Mouse (Mus musculus): Measurements from ENCODE around the gene Lrmda. TPM values are rescaled to one million over a fixed set of nuclear protein-coding genes. Genes with fewer than 3 reads are reported as not detected.

The Lrmda gene
- polyA plus RNA-seq, 1 experiment from 2014 or later = 0.80 TPM

GRCm38 (mm10) chr14:22179761-22180160, 160.2 kb downstream of the Lrmda start:
- no peaks in the 10 kb centered on the region for H3K9me3 ChIP-seq (ENCODE audit: control insufficient read depth, low read length)
- no peak overlapping the region for H3K4me3 ChIP-seq (ENCODE audit: low read length)
- no peak overlapping the region for H3K9ac ChIP-seq (ENCODE audit: low read depth, low read length)
- ATAC-seq = no peak
- 71% methylated on average over 2 of the region's 2 CpGs for WGBS
- H3K36me3 ChIP-seq (ENCODE audit: control insufficient read depth, insufficient read depth, low read length) = no peaks in the 10 kb centered on the region
- no peak overlapping the region for H3K27ac ChIP-seq (ENCODE audit: low read depth, low read length)
- no peak overlapping the region for H3K4me2 ChIP-seq (ENCODE audit: low read length)
- no peaks in the 10 kb centered on the region; the same call in none of the 2 replicates for H3K4me1 ChIP-seq (ENCODE audit: control insufficient read depth, insufficient read depth, low read depth, low read length)
- H3K27me3 ChIP-seq (replicated peaks; ENCODE audit: control insufficient read depth, insufficient read depth, low read length) = no peaks in the 10 kb centered on the region

GRCm38 (mm10) chr14:22181508-22181907, 162.0 kb downstream of the Lrmda start:
- no peak overlapping the region for H3K27ac ChIP-seq (ENCODE audit: low read depth, low read length)
- H3K27me3 ChIP-seq (replicated peaks; ENCODE audit: control insufficient read depth, insufficient read depth, low read length) = no peaks in the 10 kb centered on the region
- WGBS = 94% methylated on average over 6 of the region's 6 CpGs
- ATAC-seq = no peak
- no peaks in the 10 kb centered on the region for H3K9me3 ChIP-seq (ENCODE audit: control insufficient read depth, low read length)
- H3K4me1 ChIP-seq (ENCODE audit: control insufficient read depth, insufficient read depth, low read depth, low read length) = no peaks in the 10 kb centered on the region
- no peak overlapping the region for H3K4me2 ChIP-seq (ENCODE audit: low read length)
- no peak overlapping the region for H3K9ac ChIP-seq (ENCODE audit: low read depth, low read length)
- H3K36me3 ChIP-seq (ENCODE audit: control insufficient read depth, insufficient read depth, low read length) = no peaks in the 10 kb centered on the region
- no peak overlapping the region for H3K4me3 ChIP-seq (ENCODE audit: low read length)

GRCm38 (mm10) chr14:22183195-22183594, 163.7 kb downstream of the Lrmda start:
- no peaks in the 10 kb centered on the region for H3K27me3 ChIP-seq (replicated peaks; ENCODE audit: control insufficient read depth, insufficient read depth, low read length)
- H3K4me3 ChIP-seq (ENCODE audit: low read length) = no peak overlapping the region
- no peaks in the 10 kb centered on the region for H3K9me3 ChIP-seq (ENCODE audit: control insufficient read depth, low read length)
- ATAC-seq = no peak
- no peaks in the 10 kb centered on the region for H3K4me1 ChIP-seq (ENCODE audit: control insufficient read depth, insufficient read depth, low read depth, low read length)
- no peak overlapping the region for H3K27ac ChIP-seq (ENCODE audit: low read depth, low read length)
- no peak overlapping the region for H3K4me2 ChIP-seq (ENCODE audit: low read length)
- H3K36me3 ChIP-seq (ENCODE audit: control insufficient read depth, insufficient read depth, low read length) = no peaks in the 10 kb centered on the region
- H3K9ac ChIP-seq (ENCODE audit: low read depth, low read length) = no peak overlapping the region
- 79% methylated on average over 3 of the region's 3 CpGs for WGBS

- H3K4me3 ChIP-seq (ENCODE audit: low read length) = no peak overlapping the region
- H3K36me3 ChIP-seq (ENCODE audit: control insufficient read depth, insufficient read depth, low read length) = no peaks in the 10 kb centered on the region
- no peaks in the 10 kb centered on the region for H3K4me1 ChIP-seq (ENCODE audit: control insufficient read depth, insufficient read depth, low read depth, low read length)
- ATAC-seq = no peak
- H3K9ac ChIP-seq (ENCODE audit: low read depth, low read length) = no peak overlapping the region
- H3K4me2 ChIP-seq (ENCODE audit: low read length) = no peak overlapping the region
- no peak overlapping the region for H3K27ac ChIP-seq (ENCODE audit: low read depth, low read length)
- no peaks in the 10 kb centered on the region for H3K9me3 ChIP-seq (ENCODE audit: control insufficient read depth, low read length)
- 92% methylated on average over 4 of the region's 4 CpGs for WGBS
- H3K27me3 ChIP-seq (replicated peaks; ENCODE audit: control insufficient read depth, insufficient read depth, low read length) = no peaks in the 10 kb centered on the region
Measured at GRCm38 (mm10) chr14:22185452-22185851, 165.9 kb downstream of the Lrmda start.

GRCm38 (mm10) chr14:22190111-22190510, 170.6 kb downstream of the Lrmda start:
- no peak overlapping the region for H3K27ac ChIP-seq (ENCODE audit: low read depth, low read length)
- WGBS = 16% methylated on average over 6 of the region's 6 CpGs
- no peak overlapping the region for H3K9ac ChIP-seq (ENCODE audit: low read depth, low read length)
- no peaks in the 10 kb centered on the region for H3K36me3 ChIP-seq (ENCODE audit: control insufficient read depth, insufficient read depth, low read length)
- no peaks in the 10 kb centered on the region for H3K4me1 ChIP-seq (ENCODE audit: control insufficient read depth, insufficient read depth, low read depth, low read length)
- no peaks in the 10 kb centered on the region for H3K27me3 ChIP-seq (replicated peaks; ENCODE audit: control insufficient read depth, insufficient read depth, low read length)
- H3K4me2 ChIP-seq (ENCODE audit: low read length) = no peak overlapping the region
- no peaks in the 10 kb centered on the region for H3K9me3 ChIP-seq (ENCODE audit: control insufficient read depth, low read length)
- no peak overlapping the region for H3K4me3 ChIP-seq (ENCODE audit: low read length)
- no peak for ATAC-seq

GRCm38 (mm10) chr14:22192185-22192584, 172.7 kb downstream of the Lrmda start:
- Histone ChIP-seq H3K36me3 (ENCODE audit: control insufficient read depth, insufficient read depth, low read length) (no peaks in the 10 kb centered on the region), H3K9me3 (ENCODE audit: control insufficient read depth, low read length) (no peaks in the 10 kb centered on the region), H3K27ac (ENCODE audit: low read depth, low read length) (no peak overlapping the region), H3K4me1 (ENCODE audit: control insufficient read depth, insufficient read depth, low read depth, low read length) (no peaks in the 10 kb centered on the region), H3K27me3 (replicated peaks; ENCODE audit: control insufficient read depth, insufficient read depth, low read length) (no peaks in the 10 kb centered on the region), H3K4me3 (ENCODE audit: low read length) (no peak overlapping the region), H3K4me2 (ENCODE audit: low read length) (no peak overlapping the region), H3K9ac (ENCODE audit: low read depth, low read length) (no peak overlapping the region)
- ATAC-seq = peak; percentile 72
- 71% methylated on average over 9 of the region's 9 CpGs for WGBS

GRCm38 (mm10) chr14:22198021-22198420, 178.5 kb downstream of the Lrmda start:
- no peak for ATAC-seq
- no peak overlapping the region for H3K9ac ChIP-seq (ENCODE audit: low read depth, low read length)
- H3K27me3 ChIP-seq (replicated peaks; ENCODE audit: control insufficient read depth, insufficient read depth, low read length) = no peaks in the 10 kb centered on the region
- peaks cover 3% of the 10 kb centered on the region; the same call in 1 of the 2 replicates for H3K4me1 ChIP-seq (ENCODE audit: control insufficient read depth, insufficient read depth, low read depth, low read length)
- H3K4me3 ChIP-seq (ENCODE audit: low read length) = no peak overlapping the region
- H3K9me3 ChIP-seq (ENCODE audit: control insufficient read depth, low read length) = no peaks in the 10 kb centered on the region
- no peak overlapping the region for H3K27ac ChIP-seq (ENCODE audit: low read depth, low read length)
- H3K36me3 ChIP-seq (ENCODE audit: control insufficient read depth, insufficient read depth, low read length) = no peaks in the 10 kb centered on the region
- no peak overlapping the region for H3K4me2 ChIP-seq (ENCODE audit: low read length)
- 42% methylated on average over 11 of the region's 11 CpGs for WGBS

- no peak for ATAC-seq
- Histone ChIP-seq H3K4me2 (ENCODE audit: low read length) (no peak overlapping the region), H3K27me3 (replicated peaks; ENCODE audit: control insufficient read depth, insufficient read depth, low read length) (no peaks in the 10 kb centered on the region), H3K36me3 (ENCODE audit: control insufficient read depth, insufficient read depth, low read length) (no peaks in the 10 kb centered on the region), H3K4me3 (ENCODE audit: low read length) (no peak overlapping the region), H3K9me3 (ENCODE audit: control insufficient read depth, low read length) (no peaks in the 10 kb centered on the region), H3K27ac (ENCODE audit: low read depth, low read length) (no peak overlapping the region), H3K4me1 (ENCODE audit: control insufficient read depth, insufficient read depth, low read depth, low read length) (peaks cover 3% of the 10 kb centered on the region; the same call in 1 of the 2 replicates), H3K9ac (ENCODE audit: low read depth, low read length) (no peak overlapping the region)
- 65% methylated on average over 12 of the region's 12 CpGs for WGBS
Measured at GRCm38 (mm10) chr14:22198641-22199425, 179.3 kb downstream of the Lrmda start.

- Histone ChIP-seq H3K27me3 (replicated peaks; ENCODE audit: control insufficient read depth, insufficient read depth, low read length) (no peaks in the 10 kb centered on the region; the same call in 1 of the 2 replicates), H3K4me3 (ENCODE audit: low read length) (no peak overlapping the region), H3K9me3 (ENCODE audit: control insufficient read depth, low read length) (no peaks in the 10 kb centered on the region), H3K4me2 (ENCODE audit: low read length) (no peak overlapping the region), H3K9ac (ENCODE audit: low read depth, low read length) (no peak overlapping the region), H3K4me1 (ENCODE audit: control insufficient read depth, insufficient read depth, low read depth, low read length) (peaks cover 3% of the 10 kb centered on the region; the same call in 1 of the 2 replicates), H3K36me3 (ENCODE audit: control insufficient read depth, insufficient read depth, low read length) (no peaks in the 10 kb centered on the region), H3K27ac (ENCODE audit: low read depth, low read length) (no peak overlapping the region)
- ATAC-seq = no peak
- 67% methylated on average over 2 of the region's 2 CpGs for WGBS
Measured at GRCm38 (mm10) chr14:22201667-22202066, 182.2 kb downstream of the Lrmda start.
